Mouse (Mus musculus) stomach, embryonic 14.5 days (tissue): ENCODE measurements around the gene Pygo2. TPM values are rescaled to one million over a fixed set of nuclear protein-coding genes. Genes with fewer than 3 reads are reported as not detected.

Experiments used
- ATAC-seq: fragments of 200-750 bp; cut with Nextera tagmentation; 2 replicates; pipeline ENCODE4 v1.8.0; 2017; ENCODE audit warnings: low read depth, moderate TSS enrichment; ENCODE audit not compliant: insufficient number of reproducible peaks, insufficient read depth, low FRiP score
- H3K27ac ChIP-seq: fragments of 300-500 bp; sonication (generic); 2 replicates; pipeline ENCODE4 v1.5.1; 2014; ENCODE audit warnings: mild to moderate bottlenecking, low read length, moderate library complexity, mixed read lengths
- H3K27me3 ChIP-seq: fragments of 300-500 bp; sonication (generic); 2 replicates; pipeline ENCODE4 v1.6.1; 2014; ENCODE audit warnings: low read length, control low read depth, mixed read lengths; ENCODE audit not compliant: control insufficient read depth, insufficient read depth
- H3K36me3 ChIP-seq: fragments of 300-500 bp; sonication (generic); 2 replicates; pipeline ENCODE4 v1.6.1; 2014; ENCODE audit warnings: mild to moderate bottlenecking, control low read depth, low read length, moderate library complexity, mixed read lengths; ENCODE audit not compliant: control insufficient read depth, insufficient read depth
- H3K4me1 ChIP-seq: fragments of 300-500 bp; sonication (generic); 2 replicates; pipeline ENCODE4 v1.6.1; 2014; ENCODE audit warnings: low read length, control low read depth, mixed read lengths; ENCODE audit not compliant: control insufficient read depth, insufficient read depth
- H3K4me2 ChIP-seq: fragments of 300-500 bp; sonication (generic); replicated peaks from 2 replicates; pipeline ENCODE4 v1.6.1; 2014; ENCODE audit warnings: low read depth, low read length, control low read depth
- H3K4me3 ChIP-seq: fragments of 300-500 bp; sonication (generic); 2 replicates; pipeline ENCODE4 v1.5.1; 2014; ENCODE audit warnings: low read depth, low read length, control low read depth
- H3K9ac ChIP-seq: fragments of 300-500 bp; sonication (generic); replicated peaks from 2 replicates; pipeline ENCODE4 v1.6.1; 2014; ENCODE audit warnings: low read depth, mild to moderate bottlenecking, control low read depth, low read length, moderate library complexity, mixed read lengths
- H3K9me3 ChIP-seq: fragments of 300-500 bp; sonication (generic); 2 replicates; pipeline ENCODE4 v1.6.1; 2016; ENCODE audit warnings: low read depth, low read length, control low read depth; ENCODE audit not compliant: control insufficient read depth
- WGBS: fragments of 180-500 bp; shearing (Covaris S2); extraction: QIAGEN DNeasy Blood & Tissue Kit; methylation state at CpG from one replicate; pipeline ENCODE4 v1.1.7; 2014; 5-methylcytosine and 5-hydroxymethylcytosine counted together
- polyA plus RNA-seq: library from polyadenylated mRNA; unstranded; fragments of >200 nt; fragmentation: Nextera tagmentation; extraction: Ambion mirVana; gene quantifications from 2 replicates; pipeline ENCODE4 v1.2.1, GENCODE M21; 2014

Gene Pygo2
- polyA plus RNA-seq, 1 experiment from 2014 or later: 39.7 TPM

DNA sequence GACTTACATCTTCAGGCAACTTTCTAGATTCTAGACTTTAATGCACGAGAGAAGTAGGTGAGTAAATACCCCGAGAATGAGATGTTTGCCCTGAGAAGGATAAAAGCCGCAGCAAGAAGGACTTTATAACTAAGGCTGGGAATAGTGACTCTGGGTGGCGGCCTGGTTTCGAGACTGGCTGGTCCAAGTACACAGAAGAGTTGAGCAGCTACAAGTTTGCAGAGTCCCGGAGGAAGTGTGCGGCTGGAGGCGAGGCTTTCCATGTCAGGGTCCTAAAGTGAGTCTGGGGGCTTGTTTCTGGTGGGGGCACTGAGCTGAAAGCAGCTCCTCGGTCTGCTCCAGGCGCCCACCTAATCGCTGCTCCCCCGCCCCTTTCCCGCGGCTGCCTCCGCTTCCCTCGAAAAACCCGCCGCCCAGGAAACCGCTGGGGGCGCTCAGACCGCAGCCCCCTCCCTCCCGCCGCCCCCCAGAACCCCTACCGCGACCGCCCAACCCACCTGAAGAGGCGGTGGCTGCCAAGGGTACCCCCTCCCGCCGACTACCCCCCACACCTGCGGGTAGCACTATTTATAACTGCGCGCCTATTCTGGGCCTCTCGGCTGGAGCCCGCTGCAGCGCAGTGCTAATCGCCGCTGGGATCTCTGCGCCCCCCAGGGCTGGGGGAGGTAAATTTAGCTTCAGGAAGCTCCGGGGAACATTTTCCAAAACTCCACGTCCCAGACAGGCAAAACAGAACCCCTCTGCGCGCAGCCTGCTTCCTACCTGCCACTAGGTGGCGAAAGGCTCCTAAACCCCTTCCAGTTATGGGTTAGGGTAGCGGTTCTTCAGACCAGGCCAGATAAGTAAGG, 34.0 kb upstream of the Pygo2 start:
- H3K4me2 ChIP-seq: peak overlapping the region; percentile 97
- H3K4me1 ChIP-seq: peaks cover 22% of the 10 kb centered on the region
- no peak for ATAC-seq
- H3K9me3 ChIP-seq: no peaks in the 10 kb centered on the region
- no peaks in the 10 kb centered on the region for H3K36me3 ChIP-seq
- peak overlapping the region; percentile 65 for H3K4me3 ChIP-seq
- peak overlapping the region; percentile 30; the same call in 1 of the 2 replicates for H3K27ac ChIP-seq
- peak overlapping the region; percentile 53; the same call in 1 of the 2 replicates for H3K9ac ChIP-seq
- H3K27me3 ChIP-seq: no peaks in the 10 kb centered on the region
- WGBS: under 1% methylated on average over 43 of the region's 44 CpGs

DNA sequence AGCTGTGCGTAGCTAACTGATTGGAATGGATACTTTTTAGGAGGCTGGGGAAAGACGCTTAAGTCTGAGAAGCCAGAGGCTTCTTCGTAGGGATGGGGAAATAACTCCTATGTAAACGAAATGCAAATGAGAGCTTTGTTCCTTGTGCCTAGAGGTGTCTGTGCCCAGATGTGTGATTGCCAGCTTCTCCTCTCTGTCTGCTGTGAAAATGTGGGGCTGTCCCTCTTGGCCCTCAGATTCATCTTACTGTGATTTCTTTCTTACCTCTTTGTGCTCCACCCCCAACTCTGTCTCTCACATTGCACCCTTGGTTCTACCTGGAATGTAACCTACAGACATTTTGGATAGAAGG, 33.4 kb upstream of the Pygo2 start:
- H3K27ac ChIP-seq: no peak overlapping the region
- ATAC-seq: no peak
- 0% methylated on average over 4 of the region's 4 CpGs for WGBS
- peak overlapping the region; percentile 65 for H3K4me3 ChIP-seq
- H3K9ac ChIP-seq: peak overlapping the region; percentile 53; the same call in 1 of the 2 replicates
- no peaks in the 10 kb centered on the region for H3K36me3 ChIP-seq
- H3K27me3 ChIP-seq: no peaks in the 10 kb centered on the region
- no peaks in the 10 kb centered on the region for H3K9me3 ChIP-seq
- peaks cover 17% of the 10 kb centered on the region for H3K4me1 ChIP-seq
- peak overlapping the region; percentile 97 for H3K4me2 ChIP-seq

DNA sequence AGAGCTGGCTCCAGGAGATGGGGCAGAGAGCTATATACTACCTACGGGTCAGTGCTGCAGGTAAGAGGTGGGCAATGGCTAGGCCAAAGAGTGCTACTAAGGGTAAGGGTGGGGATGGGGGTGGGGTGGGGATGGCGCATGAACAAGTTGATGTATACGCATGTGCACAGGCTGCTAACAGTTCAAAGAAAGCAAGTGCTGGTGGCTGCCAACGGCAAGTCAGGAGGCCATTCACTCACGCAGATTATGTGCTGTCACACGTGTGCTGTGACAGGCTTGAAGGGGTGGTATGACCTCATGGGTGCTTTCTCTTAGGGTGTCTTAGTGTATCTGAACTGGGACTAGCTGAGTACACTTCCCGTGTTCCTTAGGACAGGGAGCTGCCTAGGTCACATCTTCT, 28.7 kb upstream of the Pygo2 start:
- Histone ChIP-seq H3K27ac (no peak overlapping the region), H3K27me3 (no peaks in the 10 kb centered on the region), H3K4me1 (peaks cover 6% of the 10 kb centered on the region; the same call in 1 of the 2 replicates), H3K36me3 (peaks cover 12% of the 10 kb centered on the region; the same call in 1 of the 2 replicates), H3K4me3 (no peak overlapping the region), H3K9ac (no peak overlapping the region), H3K9me3 (no peaks in the 10 kb centered on the region), H3K4me2 (no peak overlapping the region)
- no peak for ATAC-seq
- 88% methylated on average over 7 of the region's 7 CpGs for WGBS

DNA sequence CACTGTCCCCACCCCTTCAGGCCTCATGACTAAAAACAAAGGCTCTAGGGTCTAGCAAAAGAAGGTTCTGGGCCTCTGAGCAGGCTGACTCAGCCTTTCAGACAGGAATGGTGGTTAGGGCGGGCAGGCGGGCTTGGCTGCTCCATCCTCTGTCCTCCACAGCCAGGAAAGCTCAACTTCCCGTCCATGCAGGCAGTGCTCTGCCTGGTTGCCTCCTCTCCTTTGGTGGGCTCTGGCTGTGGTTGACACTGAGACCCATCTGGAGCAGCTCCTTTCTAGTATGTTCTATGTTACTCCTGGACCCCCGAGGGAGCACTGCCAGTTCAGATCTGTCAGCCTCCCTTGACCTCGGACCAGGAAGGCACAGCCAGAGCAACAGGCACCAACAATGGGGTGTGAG, 27.3 kb upstream of the Pygo2 start, which contains the start of gene Lenep:
Lenep (minus strand) TSS at position 101 of the 400 bp plus-strand sequence.
- no peak within 1 kb of the TSS for H3K9ac ChIP-seq

DNA sequence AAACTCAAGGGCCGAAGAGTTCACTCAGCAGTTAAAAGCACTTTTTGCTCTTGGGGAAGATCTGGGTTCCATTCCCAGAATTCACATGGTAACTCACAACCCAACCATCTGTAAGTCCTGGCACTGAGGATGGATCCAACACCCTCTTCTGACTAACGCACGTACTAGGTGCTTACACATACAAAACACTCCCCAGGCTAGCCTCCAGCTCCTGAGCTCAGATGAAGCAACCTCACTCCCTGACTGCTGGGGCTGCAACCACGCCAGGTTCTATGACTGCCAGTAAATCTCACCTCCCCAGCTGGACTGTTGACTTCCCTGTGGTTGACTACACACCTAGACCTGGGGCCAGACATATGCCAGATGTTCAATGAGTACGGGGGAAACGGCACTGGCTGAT, 23.1 kb upstream of the Pygo2 start:
- Histone ChIP-seq H3K9me3 (no peaks in the 10 kb centered on the region), H3K4me1 (peaks cover 4% of the 10 kb centered on the region; the same call in 1 of the 2 replicates), H3K27me3 (no peaks in the 10 kb centered on the region), H3K4me2 (no peak overlapping the region), H3K36me3 (peaks cover 12% of the 10 kb centered on the region; the same call in 1 of the 2 replicates), H3K27ac (no peak overlapping the region), H3K4me3 (no peak overlapping the region), H3K9ac (no peak overlapping the region)
- no peak for ATAC-seq
- 87% methylated on average over 6 of the region's 6 CpGs for WGBS

More for the DNA sequence above, 27.3 kb upstream of the Pygo2 start, which contains the start of gene Lenep:
- Histone ChIP-seq H3K9me3 (no peaks in the 10 kb centered on the region), H3K27ac (no peak within 1 kb of the TSS), H3K4me3 (no peak within 1 kb of the TSS), H3K4me2 (no peak within 1 kb of the TSS), H3K36me3 (peaks cover 12% of the 10 kb centered on the region; the same call in 1 of the 2 replicates), H3K27me3 (no peaks in the 10 kb centered on the region), H3K4me1 (no peaks in the 10 kb centered on the region)
- WGBS: 78% methylated on average over 5 of the region's 5 CpGs
- no peak for ATAC-seq

DNA sequence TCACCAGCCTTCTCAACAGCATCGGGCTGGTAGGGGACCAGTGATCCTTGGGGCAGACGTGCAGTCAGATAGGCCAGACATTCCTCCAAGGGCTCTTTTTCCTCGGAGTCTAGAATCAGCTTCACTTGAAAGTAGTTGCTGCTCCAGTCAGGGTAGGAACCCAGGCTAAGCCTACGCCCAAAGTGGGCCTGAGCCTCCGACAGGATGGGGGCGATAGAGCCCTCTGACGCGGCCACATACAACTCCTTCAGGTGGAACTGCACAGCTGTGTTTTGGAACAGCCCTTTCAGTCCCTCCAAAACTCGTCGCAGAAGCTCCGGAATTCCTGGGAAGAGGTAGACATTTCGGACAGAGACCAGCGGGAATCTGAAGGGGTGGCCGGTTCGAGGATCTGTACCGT, 21.6 kb upstream of the Pygo2 start:
- 62% methylated on average over 16 of the region's 16 CpGs for WGBS
- Histone ChIP-seq H3K27me3 (no peaks in the 10 kb centered on the region), H3K4me1 (peaks cover 4% of the 10 kb centered on the region; the same call in 1 of the 2 replicates), H3K4me2 (no peak overlapping the region), H3K4me3 (no peak overlapping the region), H3K36me3 (peaks cover 3% of the 10 kb centered on the region), H3K9me3 (no peaks in the 10 kb centered on the region), H3K27ac (no peak overlapping the region), H3K9ac (no peak overlapping the region)
- ATAC-seq: no peak

DNA sequence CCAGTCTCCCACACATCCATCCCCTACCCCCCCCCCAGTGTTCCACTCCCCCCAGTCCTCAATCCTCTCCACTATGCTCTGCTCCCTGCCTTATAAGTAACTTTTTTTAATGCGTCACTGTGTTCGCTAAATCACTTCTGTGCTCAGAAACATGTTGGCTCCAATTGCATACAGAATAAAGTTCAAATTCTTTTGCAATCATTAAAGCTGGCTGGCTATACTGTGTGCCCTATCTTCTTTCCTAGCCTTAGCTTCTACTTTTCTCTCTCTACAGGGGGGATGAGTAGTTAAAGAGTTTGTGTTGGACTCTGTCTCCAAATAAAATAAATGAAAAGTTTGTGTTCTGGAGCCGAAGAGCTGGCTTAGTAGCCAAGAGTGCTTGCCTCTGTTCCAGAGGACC, 20.3 kb upstream of the Pygo2 start:
- H3K27me3 ChIP-seq: no peaks in the 10 kb centered on the region
- no peak overlapping the region for H3K27ac ChIP-seq
- no peak for ATAC-seq
- no peak overlapping the region for H3K4me2 ChIP-seq
- no peak overlapping the region for H3K9ac ChIP-seq
- no peaks in the 10 kb centered on the region for H3K9me3 ChIP-seq
- no peak overlapping the region for H3K4me3 ChIP-seq
- H3K4me1 ChIP-seq: peaks cover 4% of the 10 kb centered on the region; the same call in 1 of the 2 replicates
- 93% methylated on average over 3 of the region's 3 CpGs for WGBS
- H3K36me3 ChIP-seq: peaks cover 10% of the 10 kb centered on the region

DNA sequence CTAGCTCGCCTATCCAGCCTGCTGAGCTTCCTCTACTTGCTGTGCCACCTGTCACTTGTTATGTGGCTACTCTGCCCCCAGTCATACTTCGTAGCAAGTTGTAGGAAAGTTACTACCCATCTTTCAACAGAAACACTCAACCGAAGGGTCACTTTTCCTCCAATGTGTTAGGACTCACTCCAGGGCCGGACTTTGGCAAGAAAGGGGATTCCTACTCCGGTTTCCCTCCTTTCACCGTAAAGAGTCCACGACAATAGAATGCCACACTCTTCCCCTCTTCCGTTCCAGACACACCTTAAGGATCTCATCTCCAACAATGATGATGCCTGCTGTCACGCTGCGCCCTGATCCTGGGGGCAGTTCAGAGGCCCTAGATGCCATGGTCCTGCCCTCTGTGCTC, 19.1 kb upstream of the Pygo2 start:
- Histone ChIP-seq H3K27ac (no peak overlapping the region), H3K4me2 (peak overlapping the region; percentile 78), H3K9me3 (no peaks in the 10 kb centered on the region), H3K4me1 (peaks cover 4% of the 10 kb centered on the region; the same call in 1 of the 2 replicates), H3K4me3 (peak overlapping the region; percentile 62), H3K36me3 (peaks cover 20% of the 10 kb centered on the region), H3K9ac (peak overlapping the region; percentile 48; the same call in 1 of the 2 replicates), H3K27me3 (no peaks in the 10 kb centered on the region)
- WGBS: 78% methylated on average over 10 of the region's 10 CpGs
- no peak for ATAC-seq
